Mouse (Mus musculus) MEL (cell line): ENCODE data around the gene Gm11549. TPM values are rescaled to one million over a fixed set of nuclear protein-coding genes. Genes with fewer than 3 reads are reported as not detected.

Experiments used
- DNase-seq: peaks from one replicate; pipeline ENCODE4 v3.0.0; 2011; ENCODE audit warnings: low read depth, low spot score
- H3K27ac ChIP-seq: 2 replicates; pipeline ENCODE4 v1.5.1; 2012; ENCODE audit warnings: low read depth, mild to moderate bottlenecking, control low read depth, low read length, moderate library complexity; ENCODE audit not compliant: control insufficient read depth
- H3K27me3 ChIP-seq, 2 experiments: fragments of 150-350 bp in 1 of 2; sonication (generic) in 1 of 2; 2 replicates each; pipeline ENCODE4 v1.6.1; 2012; ENCODE audit warnings: low read length in 2 of 2, mild to moderate bottlenecking in 2 of 2, improper control_type of control experiment in 1 of 2, moderate library complexity in 1 of 2; ENCODE audit not compliant: insufficient read depth in 2 of 2, control insufficient read depth in 1 of 2
- H3K36me3 ChIP-seq, 2 experiments: 2 replicates each; pipeline ENCODE4 v1.6.1; 2012 to 2014; ENCODE audit warnings: low read length in 2 of 2, improper control_type of control experiment in 1 of 2, inconsistent platforms in 1 of 2, mild to moderate bottlenecking in 1 of 2; ENCODE audit not compliant: insufficient read depth in 2 of 2, control insufficient read depth in 1 of 2
- H3K4me1 ChIP-seq, 2 experiments: fragments of 150-350 bp in 1 of 2; sonication (generic) in 1 of 2; 2 replicates each; pipeline ENCODE4 v1.6.1; 2012; ENCODE audit warnings: low read length in 2 of 2, improper control_type of control experiment in 1 of 2, mild to moderate bottlenecking in 1 of 2; ENCODE audit not compliant: insufficient read depth in 2 of 2, control insufficient read depth in 1 of 2
- H3K4me3 ChIP-seq, 2 experiments: fragments of 150-350 bp in 1 of 2; sonication (generic) in 1 of 2; 2 replicates each; pipeline ENCODE4 v1.5.1; 2012; ENCODE audit warnings: low read depth in 2 of 2, low read length in 2 of 2, mild to moderate bottlenecking in 2 of 2, moderate library complexity in 2 of 2, control low read depth in 1 of 2, improper control_type of control experiment in 1 of 2; ENCODE audit not compliant: control insufficient read depth in 1 of 2, insufficient read depth in 1 of 2
- H3K79me2 ChIP-seq: 2 replicates; pipeline ENCODE4 v1.6.1; 2012; ENCODE audit warnings: mild to moderate bottlenecking, low read length, moderate library complexity; ENCODE audit not compliant: control insufficient read depth, poor library complexity, insufficient read depth
- H3K9ac ChIP-seq: 2 replicates; pipeline ENCODE4 v1.6.1; 2012; ENCODE audit warnings: low read depth, mild to moderate bottlenecking, control low read depth, low read length, moderate library complexity; ENCODE audit not compliant: control insufficient read depth, poor library complexity, severe bottlenecking
- H3K9me3 ChIP-seq: fragments of 150-350 bp; sonication (generic); replicated peaks from 2 replicates; pipeline ENCODE4 v1.6.1; 2012; ENCODE audit warnings: mild to moderate bottlenecking, low read length, improper control_type of control experiment, moderate library complexity; ENCODE audit not compliant: insufficient read depth
- BHLHE40 ChIP-seq: IDR thresholded peaks from 2 replicates; pipeline ENCODE4 v1.6.1; 2012; ENCODE audit warnings: low read depth, mild to moderate bottlenecking, inconsistent platforms, low read length, improper control_type of control experiment, borderline replicate concordance
- CHD1 ChIP-seq: IDR thresholded peaks from 2 replicates; pipeline ENCODE4 v1.6.1; 2012; ENCODE audit warnings: low read depth, mild to moderate bottlenecking, inconsistent platforms, low read length, improper control_type of control experiment
- CHD2 ChIP-seq: IDR thresholded peaks from 2 replicates; pipeline ENCODE4 v1.6.1; 2011; ENCODE audit warnings: low read length, improper control_type of control experiment
- CTCF ChIP-seq, 3 experiments: IDR thresholded peaks in 2 of 3; conservative IDR thresholded peaks in 1 of 3; 2 replicates each; pipeline ENCODE4 v1.5.1; 2011 to 2012; ENCODE audit warnings: low read length in 3 of 3, low read depth in 2 of 3, mild to moderate bottlenecking in 2 of 3, improper control_type of control experiment in 1 of 3, inconsistent platforms in 1 of 3, mixed read lengths in 1 of 3, moderate library complexity in 1 of 3; ENCODE audit not compliant: control insufficient read depth in 1 of 3, insufficient read depth in 1 of 3, poor library complexity in 1 of 3, severe bottlenecking in 1 of 3
- E2F4 ChIP-seq: IDR thresholded peaks from 2 replicates; pipeline ENCODE4 v1.6.1; 2011; ENCODE audit warnings: low read depth, low read length, improper control_type of control experiment, borderline replicate concordance
- ELF1 ChIP-seq: IDR thresholded peaks from 2 replicates; pipeline ENCODE4 v1.6.1; 2014; ENCODE audit warnings: low read depth, mild to moderate bottlenecking, inconsistent platforms, low read length, improper control_type of control experiment, moderate library complexity
- EP300 ChIP-seq, 2 experiments: IDR thresholded peaks; 2 replicates each; pipeline ENCODE4 v1.6.1; 2011; ENCODE audit warnings: improper control_type of control experiment in 2 of 2, low read length in 2 of 2, low read depth in 1 of 2, mild to moderate bottlenecking in 1 of 2
- GABPA ChIP-seq: IDR thresholded peaks from 2 replicates; pipeline ENCODE4 v1.6.1; 2012; ENCODE audit warnings: low read depth, mild to moderate bottlenecking, inconsistent platforms, low read length, improper control_type of control experiment, moderate library complexity
- HCFC1 ChIP-seq: IDR thresholded peaks from 2 replicates; pipeline ENCODE4 v1.6.1; 2012; ENCODE audit warnings: low read depth, mild to moderate bottlenecking, inconsistent platforms, low read length, improper control_type of control experiment, moderate library complexity
- JUND ChIP-seq: IDR thresholded peaks from 2 replicates; pipeline ENCODE4 v1.6.1; 2011; ENCODE audit warnings: low read depth, mild to moderate bottlenecking, improper control_type of control experiment, low read length
- MAX ChIP-seq: IDR thresholded peaks from 2 replicates; pipeline ENCODE4 v1.6.1; 2011; ENCODE audit warnings: low read length, improper control_type of control experiment
- MAZ ChIP-seq: IDR thresholded peaks from 2 replicates; pipeline ENCODE4 v1.6.1; 2012; ENCODE audit warnings: low read depth, mild to moderate bottlenecking, inconsistent platforms, low read length, improper control_type of control experiment
- MEF2A ChIP-seq: IDR thresholded peaks from 2 replicates; pipeline ENCODE4 v1.6.1; 2014; ENCODE audit warnings: low read depth, mild to moderate bottlenecking, inconsistent platforms, low read length, improper control_type of control experiment; ENCODE audit not compliant: poor library complexity, insufficient replicate concordance, severe bottlenecking; ENCODE audit errors: extremely low read depth
- NELFE ChIP-seq: IDR thresholded peaks from 2 replicates; pipeline ENCODE4 v1.6.1; 2011; ENCODE audit warnings: low read depth, low read length, improper control_type of control experiment
- NRF1 ChIP-seq: IDR thresholded peaks from 2 replicates; pipeline ENCODE4 v1.6.1; 2014; ENCODE audit warnings: low read depth, mild to moderate bottlenecking, inconsistent platforms, low read length, improper control_type of control experiment, moderate library complexity; ENCODE audit not compliant: poor library complexity, insufficient read depth, severe bottlenecking
- RAD21 ChIP-seq: IDR thresholded peaks from 2 replicates; pipeline ENCODE4 v1.6.1; 2011; ENCODE audit warnings: mild to moderate bottlenecking, low read depth, low read length, improper control_type of control experiment
- RCOR1 ChIP-seq: IDR thresholded peaks from 2 replicates; pipeline ENCODE4 v1.6.1; 2012; ENCODE audit warnings: low read depth, mild to moderate bottlenecking, inconsistent platforms, low read length, improper control_type of control experiment
- SIN3A ChIP-seq: IDR thresholded peaks from 2 replicates; pipeline ENCODE4 v1.6.1; 2012; ENCODE audit warnings: low read length, improper control_type of control experiment, inconsistent platforms
- SMC3 ChIP-seq: IDR thresholded peaks from 2 replicates; pipeline ENCODE4 v1.6.1; 2011; ENCODE audit warnings: low read depth, low read length, improper control_type of control experiment
- TAL1 ChIP-seq: IDR thresholded peaks from 2 replicates; pipeline ENCODE4 v1.6.1; 2012; ENCODE audit warnings: mild to moderate bottlenecking, inconsistent platforms, low read length, moderate library complexity, mixed read lengths
- TBP ChIP-seq: IDR thresholded peaks from 2 replicates; pipeline ENCODE4 v1.8.0; 2011; ENCODE audit warnings: low read depth, low read length, improper control_type of control experiment
- TCF12 ChIP-seq: IDR thresholded peaks from 2 replicates; pipeline ENCODE4 v1.6.1; 2014; ENCODE audit warnings: low read depth, mild to moderate bottlenecking, inconsistent platforms, low read length, improper control_type of control experiment, moderate library complexity
- USF2 ChIP-seq, 2 experiments: IDR thresholded peaks; 2 replicates each; pipeline ENCODE4 v1.6.1; 2011 to 2012; ENCODE audit warnings: improper control_type of control experiment in 2 of 2, low read length in 2 of 2, borderline replicate concordance in 1 of 2, inconsistent platforms in 1 of 2, low read depth in 1 of 2, mild to moderate bottlenecking in 1 of 2; ENCODE audit not compliant: insufficient read depth in 1 of 2
- ZKSCAN1 ChIP-seq: IDR thresholded peaks from 2 replicates; pipeline ENCODE4 v1.6.1; 2012; ENCODE audit warnings: low read depth, mild to moderate bottlenecking, inconsistent platforms, low read length, improper control_type of control experiment, moderate library complexity
- ZMIZ1 ChIP-seq: IDR thresholded peaks from 2 replicates; pipeline ENCODE4 v1.6.1; 2012; ENCODE audit warnings: low read depth, mild to moderate bottlenecking, inconsistent platforms, low read length, improper control_type of control experiment, moderate library complexity
- ZNF384 ChIP-seq: IDR thresholded peaks from 2 replicates; pipeline ENCODE4 v1.6.1; 2012; ENCODE audit warnings: low read depth, mild to moderate bottlenecking, inconsistent platforms, low read length, improper control_type of control experiment
- polyA plus RNA-seq, 2 experiments: library from polyadenylated mRNA; stranded (reverse) in 1 of 2; unstranded in 1 of 2; fragments of >175 nt in 1 of 2; fragments of >200 nt in 1 of 2; gene quantifications; 2 replicates each; pipeline versions ENCODE4 v1.2.1 to v1.2.4; 2012; ENCODE audit warnings: low replicate concordance in 2 of 2, low read depth in 1 of 2; ENCODE audit not compliant: insufficient read length in 2 of 2, insufficient read depth in 1 of 2, missing spikeins in 1 of 2
- total RNA-seq: library from RNA; depleted of rRNA; stranded (reverse); fragments of 300-350 nt; gene quantifications from 2 replicates; pipeline ENCODE4 v1.2.3, GENCODE M21; 2012

Gene Gm11549
- total and polyA plus RNA-seq, 3 experiments = not detected

DNA sequence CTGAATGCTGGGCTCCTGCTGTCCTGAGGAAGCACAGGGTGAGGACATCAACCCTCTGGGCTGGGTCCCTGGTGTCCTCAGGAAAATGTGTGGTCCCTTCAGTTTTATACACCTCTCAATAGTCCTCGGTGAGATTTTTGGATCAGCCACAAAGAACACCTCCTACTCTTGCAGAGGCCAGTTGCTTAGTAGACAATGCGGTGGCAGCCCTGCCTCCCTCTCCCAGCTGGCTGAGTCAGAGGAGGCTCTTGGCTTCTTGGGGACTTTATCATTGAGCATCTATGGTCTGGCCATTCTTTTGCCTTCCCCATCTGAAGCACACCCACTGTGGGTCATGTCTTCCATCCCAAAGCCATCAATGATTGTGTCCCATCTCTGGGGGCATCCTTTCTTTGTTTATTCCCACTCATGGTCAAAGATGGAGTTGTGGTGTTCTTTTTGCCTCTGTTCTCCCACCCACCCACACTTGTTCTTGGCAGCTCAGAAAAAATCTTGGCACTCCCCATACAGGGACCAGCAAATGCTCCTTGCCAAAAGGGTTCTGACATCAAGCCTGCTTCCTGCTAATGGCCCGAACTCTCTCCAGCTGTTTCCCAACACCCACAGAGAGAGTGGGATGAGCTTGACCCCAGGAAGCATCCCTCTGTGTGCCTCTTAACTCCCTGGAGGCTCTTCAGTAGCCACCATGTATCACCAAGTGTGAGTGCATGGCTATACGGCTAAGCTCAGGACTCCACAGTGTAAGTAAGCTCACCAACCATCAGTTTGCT, 16.3 kb upstream of the Gm11549 start:
- no peak overlapping the region for H3K27ac ChIP-seq
- H3K27me3 ChIP-seq = peaks cover 7 to 9% of the 10 kb centered on the region in 2 experiments; a peak in 3 of 4 replicates
- H3K9me3 ChIP-seq = no peaks in the 10 kb centered on the region
- H3K36me3 ChIP-seq = no peaks in the 10 kb centered on the region
- H3K9ac ChIP-seq = no peak overlapping the region
- H3K79me2 ChIP-seq = no peaks in the 10 kb centered on the region
- H3K4me3 ChIP-seq = no peak overlapping the region
- TF ChIP-seq CTCF (IDR thresholded peaks at IDR 0.05 in 2 of 3, conservative IDR thresholded peaks at IDR 0.05 in 1 of 3; ENCODE audit: control insufficient read depth in 1 of 3, insufficient read depth in 1 of 3, low read depth in 2 of 3, low read length in 3 of 3, poor library complexity in 1 of 3, severe bottlenecking in 1 of 3) = no peak
- no peak for TF ChIP-seq TCF12
- TF ChIP-seq E2F4 = no peak
- no peak for TF ChIP-seq RAD21
- no peak for TF ChIP-seq MEF2A
- TF ChIP-seq HCFC1 = no peak
- TF ChIP-seq SIN3A = no peak
- TF ChIP-seq CHD2 = no peak
- no peak for TF ChIP-seq TAL1
- no peak for TF ChIP-seq CHD1
- TF ChIP-seq NELFE = no peak
- TF ChIP-seq, all 39 proteins: peak for 0
- H3K4me1 ChIP-seq = no peaks in the 10 kb centered on the region; a peak in 1 of 4 replicates
- DNase-seq = no peak

GRCm38 (mm10) chr3:36536041-36536440, 14.4 kb upstream of the Gm11549 start:
- TF ChIP-seq NRF1 = peak; percentile 55; the same call in 1 of the 2 replicates
- TF ChIP-seq HCFC1 = no peak
- TF ChIP-seq ZKSCAN1 = no peak
- TF ChIP-seq USF2 (IDR thresholded peaks at IDR 0.05; ENCODE audit: borderline replicate concordance in 1 of 2, insufficient read depth in 1 of 2, low read depth in 1 of 2, low read length in 2 of 2) = no peak
- no peak for TF ChIP-seq MAZ
- TF ChIP-seq EP300 (IDR thresholded peaks at IDR 0.05; ENCODE audit: low read depth in 1 of 2, low read length in 2 of 2) = no peak
- TF ChIP-seq MAX = 0 out of 2 replicates have a peak, but pooled peaks have one; percentile 31
- TF ChIP-seq ELF1 = no peak
- TF ChIP-seq BHLHE40 = no peak
- TF ChIP-seq GABPA = no peak
- TF ChIP-seq ZNF384 = no peak
- no peak for TF ChIP-seq TBP
- TF ChIP-seq SMC3 = no peak
- no peak for TF ChIP-seq RCOR1
- TF ChIP-seq ZMIZ1 = no peak
- TF ChIP-seq JUND = no peak
- no peak for TF ChIP-seq CTCF (IDR thresholded peaks at IDR 0.05 in 2 of 3, conservative IDR thresholded peaks at IDR 0.05 in 1 of 3; ENCODE audit: control insufficient read depth in 1 of 3, insufficient read depth in 1 of 3, low read depth in 2 of 3, low read length in 3 of 3, poor library complexity in 1 of 3, severe bottlenecking in 1 of 3)
- TF ChIP-seq TAL1 = no peak
- peaks cover 2 to 7% of the 10 kb centered on the region in 2 experiments; a peak in 3 of 4 replicates for H3K27me3 ChIP-seq

More at GRCm38 (mm10) chr3:36536041-36536440, 14.4 kb upstream of the Gm11549 start:
- peak; percentile 76 for DNase-seq
- H3K79me2 ChIP-seq = no peaks in the 10 kb centered on the region
- H3K9me3 ChIP-seq = no peaks in the 10 kb centered on the region
- peak overlapping the region; percentile 15 to 38 for H3K4me3 ChIP-seq
- H3K27ac ChIP-seq = no peak overlapping the region
- H3K36me3 ChIP-seq = no peaks in the 10 kb centered on the region
- no peaks in the 10 kb centered on the region; a peak in 1 of 4 replicates for H3K4me1 ChIP-seq
- no peak overlapping the region for H3K9ac ChIP-seq
